Mouse (Mus musculus): ENCODE data around the gene Ppip5k1. TPM values are rescaled to one million over a fixed set of nuclear protein-coding genes. Genes with fewer than 3 reads are reported as not detected.
A peak's percentile ranks its signal among the peaks of the same experiment; 100 is the strongest.
"Not testable (repeated sequence)": the region's sequence is repeated elsewhere in the genome, so short reads cannot be mapped to it uniquely, and the experiment has no call there.

Ppip5k1 gene
- 6.9 and 8.3 TPM in 2 replicates for polyA plus RNA-seq (2014; fragmentation: Nextera tagmentation; extraction: Ambion mirVana)

DNA sequence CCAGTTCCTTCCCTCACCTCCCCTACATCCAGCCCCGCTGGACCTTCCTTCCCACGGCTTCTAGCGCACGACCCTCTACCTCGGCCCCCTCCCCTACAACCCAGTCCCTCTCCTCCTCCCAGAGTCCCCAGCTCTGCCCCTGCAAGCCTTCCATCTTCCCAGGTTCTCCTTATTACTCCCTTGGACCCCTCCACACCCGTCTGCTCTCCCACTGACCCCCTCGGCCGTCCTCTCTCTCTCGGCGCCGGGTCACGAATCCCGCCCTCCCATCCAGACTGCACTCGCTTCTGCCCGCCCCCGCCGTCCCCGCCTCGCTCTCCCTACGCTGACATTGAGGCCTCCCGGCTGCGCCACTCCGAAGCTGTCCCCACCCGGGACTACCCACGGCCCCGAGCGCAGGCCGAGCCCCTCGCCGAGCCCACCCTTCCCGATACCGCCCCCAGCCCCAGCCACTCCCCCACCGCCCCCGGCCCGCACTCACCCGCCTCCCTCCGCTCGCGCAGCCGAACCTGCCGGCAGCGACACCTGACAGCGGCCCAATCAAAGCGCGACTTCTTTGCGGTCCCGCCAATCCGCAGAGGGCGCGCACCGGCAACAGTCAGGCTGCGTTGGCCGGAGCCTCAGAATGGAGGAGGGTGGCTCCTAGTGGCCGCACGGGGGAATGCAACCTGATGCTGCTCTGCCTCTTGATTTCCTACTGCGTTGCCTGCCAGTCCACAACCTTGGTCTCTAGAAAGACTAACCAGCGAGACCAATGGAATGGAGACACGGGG, at the start of gene Ppip5k1:
Gene Ppip5k1 (minus strand): TSS at position 577 of the 773 bp plus-strand sequence.
- H3K27ac ChIP-seq (replicated peaks; ENCODE audit: low read depth, low read length), result 0 out of 2 replicates have a peak within 1 kb of the TSS, but pooled peaks have one; percentile 52
- DNase-seq (ENCODE audit: low spot score) (peak; percentile 98), ATAC-seq (replicated peaks; ENCODE audit: insufficient number of reproducible peaks, low FRiP score, low TSS enrichment, low read depth) (peak; percentile 93)
- WGBS, result under 1% methylated on average over 50 of the region's 58 CpGs
- H3K36me3 ChIP-seq (replicated peaks; ENCODE audit: control insufficient read depth, insufficient read depth, low read depth, low read length), result no peaks in the 10 kb centered on the region
- no peaks in the 10 kb centered on the region for H3K9me3 ChIP-seq (replicated peaks; ENCODE audit: control insufficient read depth, low read length)
- H3K4me1 ChIP-seq (ENCODE audit: control insufficient read depth, insufficient read depth, low read length), result peaks cover 5% of the 10 kb centered on the region
- peak within 1 kb of the TSS; percentile 82 for H3K9ac ChIP-seq (replicated peaks; ENCODE audit: low read length)
- peak within 1 kb of the TSS; percentile 68 for H3K4me3 ChIP-seq (ENCODE audit: low read depth, low read length)
- H3K4me2 ChIP-seq (ENCODE audit: low read depth, low read length), result peak within 1 kb of the TSS; percentile 76
- no peaks in the 10 kb centered on the region for H3K27me3 ChIP-seq (ENCODE audit: control insufficient read depth, insufficient read depth, low read length)

DNA sequence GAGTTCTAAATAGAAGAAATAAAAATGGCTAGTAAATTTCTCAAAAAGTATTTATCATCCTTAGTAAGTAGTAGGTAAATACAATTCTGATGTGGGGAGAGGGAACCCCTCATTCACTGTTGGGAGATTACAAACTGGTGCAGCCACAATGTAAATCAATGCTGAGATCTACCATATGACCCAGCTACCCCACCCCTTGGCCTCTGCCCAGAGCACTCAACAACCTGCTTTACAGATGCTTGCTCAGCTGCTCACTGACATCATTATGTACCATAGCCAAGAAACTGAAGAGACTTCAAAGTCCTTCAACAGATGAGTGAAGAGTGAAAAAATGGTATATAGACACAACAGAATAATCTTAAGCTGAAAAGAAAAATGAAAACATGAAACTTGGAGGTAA, 48.1 kb upstream of the Ppip5k1 start:
- Histone ChIP-seq H3K27ac (replicated peaks; ENCODE audit: low read depth, low read length) (no peak overlapping the region), H3K4me3 (ENCODE audit: low read depth, low read length) (no peak overlapping the region), H3K4me1 (ENCODE audit: control insufficient read depth, insufficient read depth, low read length) (no peaks in the 10 kb centered on the region), H3K36me3 (replicated peaks; ENCODE audit: control insufficient read depth, insufficient read depth, low read depth, low read length) (no peaks in the 10 kb centered on the region), H3K9me3 (replicated peaks; ENCODE audit: control insufficient read depth, low read length) (no peaks in the 10 kb centered on the region), H3K9ac (replicated peaks; ENCODE audit: low read length) (no peak overlapping the region), H3K4me2 (ENCODE audit: low read depth, low read length) (no peak overlapping the region), H3K27me3 (ENCODE audit: control insufficient read depth, insufficient read depth, low read length) (no peaks in the 10 kb centered on the region)
- DNase-seq (ENCODE audit: low spot score) (no peak), ATAC-seq (replicated peaks; ENCODE audit: insufficient number of reproducible peaks, low FRiP score, low TSS enrichment, low read depth) (no peak)

DNA sequence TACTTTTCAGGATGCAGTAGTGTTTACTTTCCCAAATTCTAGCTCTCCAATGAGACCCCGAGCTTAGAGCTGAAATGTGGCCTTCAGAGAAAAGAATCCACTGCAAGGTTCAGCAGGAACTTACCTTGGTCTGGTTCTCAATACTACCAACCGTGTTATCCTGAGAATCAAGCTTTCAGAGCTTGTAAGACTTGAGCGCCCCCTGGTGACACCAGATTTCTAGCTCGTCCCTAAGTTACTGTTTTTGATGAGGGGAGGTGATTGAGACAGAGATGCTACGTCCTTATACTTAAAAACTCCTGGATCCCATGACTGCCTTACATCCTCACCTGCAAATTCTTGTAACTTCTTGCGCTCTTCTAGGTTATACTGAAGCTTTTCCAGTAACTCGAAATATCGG, 41.4 kb upstream of the Ppip5k1 start:
- Histone ChIP-seq H3K27ac (replicated peaks; ENCODE audit: low read depth, low read length) (no peak overlapping the region), H3K36me3 (replicated peaks; ENCODE audit: control insufficient read depth, insufficient read depth, low read depth, low read length) (no peaks in the 10 kb centered on the region), H3K9ac (replicated peaks; ENCODE audit: low read length) (no peak overlapping the region), H3K4me2 (ENCODE audit: low read depth, low read length) (no peak overlapping the region), H3K27me3 (ENCODE audit: control insufficient read depth, insufficient read depth, low read length) (no peaks in the 10 kb centered on the region), H3K4me1 (ENCODE audit: control insufficient read depth, insufficient read depth, low read length) (no peaks in the 10 kb centered on the region), H3K9me3 (replicated peaks; ENCODE audit: control insufficient read depth, low read length) (no peaks in the 10 kb centered on the region), H3K4me3 (ENCODE audit: low read depth, low read length) (no peak overlapping the region)
- peak; percentile 95 for DNase-seq (ENCODE audit: low spot score)
- WGBS, result 13% methylated on average over 8 of the region's 8 CpGs
- ATAC-seq (replicated peaks; ENCODE audit: insufficient number of reproducible peaks, low FRiP score, low TSS enrichment, low read depth), result no peak

GRCm38 (mm10) chr2:121386961-121387575, 31.9 kb upstream of the Ppip5k1 start, which contains the start of gene Strc:
TSS of gene Strc (minus strand) at chr2:121387168.
- not testable (repeated sequence) for H3K4me1 ChIP-seq (ENCODE audit: control insufficient read depth, insufficient read depth, low read length); H3K9me3 ChIP-seq (replicated peaks; ENCODE audit: control insufficient read depth, low read length); H3K4me3 ChIP-seq (ENCODE audit: low read depth, low read length); H3K27me3 ChIP-seq (ENCODE audit: control insufficient read depth, insufficient read depth, low read length); H3K9ac ChIP-seq (replicated peaks; ENCODE audit: low read length); DNase-seq (ENCODE audit: low spot score); H3K4me2 ChIP-seq (ENCODE audit: low read depth, low read length); H3K36me3 ChIP-seq (replicated peaks; ENCODE audit: control insufficient read depth, insufficient read depth, low read depth, low read length); H3K27ac ChIP-seq (replicated peaks; ENCODE audit: low read depth, low read length); ATAC-seq (replicated peaks; ENCODE audit: insufficient number of reproducible peaks, low FRiP score, low TSS enrichment, low read depth)
- WGBS, result 92% methylated on average over 14 of the region's 17 CpGs

DNA sequence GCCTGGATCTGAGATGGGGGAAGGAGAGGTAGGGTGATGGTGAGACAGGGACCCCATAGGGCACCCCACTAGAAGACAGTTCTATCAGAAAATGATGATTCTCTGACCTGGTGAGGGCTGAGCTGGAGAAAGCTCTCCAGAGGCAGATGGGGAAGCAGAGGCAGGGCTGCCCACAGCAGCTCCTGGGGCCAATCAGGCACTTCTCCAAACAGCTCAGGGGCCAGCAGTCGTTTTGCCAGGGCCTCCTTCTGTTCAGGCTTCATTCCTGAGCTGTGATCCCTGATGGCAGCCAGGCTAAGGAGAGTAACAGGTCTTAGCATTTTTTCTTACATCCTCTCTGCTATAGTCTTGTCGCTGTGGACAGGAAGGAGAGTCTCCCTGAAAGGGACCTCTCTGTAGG, 19.6 kb upstream of the Ppip5k1 start:
- WGBS, result 61% methylated on average over 2 of the region's 2 CpGs
- Histone ChIP-seq H3K4me1 (ENCODE audit: control insufficient read depth, insufficient read depth, low read length) (no peaks in the 10 kb centered on the region), H3K9me3 (replicated peaks; ENCODE audit: control insufficient read depth, low read length) (no peaks in the 10 kb centered on the region), H3K27me3 (ENCODE audit: control insufficient read depth, insufficient read depth, low read length) (no peaks in the 10 kb centered on the region), H3K27ac (replicated peaks; ENCODE audit: low read depth, low read length) (no peak overlapping the region), H3K4me3 (ENCODE audit: low read depth, low read length) (no peak overlapping the region), H3K36me3 (replicated peaks; ENCODE audit: control insufficient read depth, insufficient read depth, low read depth, low read length) (no peaks in the 10 kb centered on the region), H3K9ac (replicated peaks; ENCODE audit: low read length) (no peak overlapping the region), H3K4me2 (ENCODE audit: low read depth, low read length) (no peak overlapping the region)
- ATAC-seq (replicated peaks; ENCODE audit: insufficient number of reproducible peaks, low FRiP score, low TSS enrichment, low read depth) (no peak), DNase-seq (ENCODE audit: low spot score) (no peak)

DNA sequence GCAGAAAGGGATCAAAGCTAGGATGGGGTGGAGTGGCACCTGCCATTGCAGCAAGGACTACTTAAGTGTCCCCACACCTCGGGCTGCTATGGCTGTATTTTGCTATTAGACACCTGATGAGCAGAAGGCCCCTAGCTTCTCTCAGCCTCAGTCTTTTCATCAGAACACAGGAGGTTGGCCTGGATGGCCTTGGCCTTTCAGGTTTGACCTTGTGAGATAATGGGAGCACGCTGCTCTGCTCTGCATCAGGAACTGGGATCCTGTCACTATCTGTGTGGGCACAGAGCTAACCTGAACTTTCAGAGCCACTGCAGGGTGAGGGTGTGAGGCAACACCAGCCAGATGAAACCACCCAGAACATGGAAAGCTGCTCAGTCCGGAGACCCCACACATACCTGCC, 17.1 kb upstream of the Ppip5k1 start:
- no peaks in the 10 kb centered on the region for H3K27me3 ChIP-seq (ENCODE audit: control insufficient read depth, insufficient read depth, low read length)
- ATAC-seq (replicated peaks; ENCODE audit: insufficient number of reproducible peaks, low FRiP score, low TSS enrichment, low read depth), result no peak
- H3K9ac ChIP-seq (replicated peaks; ENCODE audit: low read length), result no peak overlapping the region
- no peak for DNase-seq (ENCODE audit: low spot score)
- H3K4me3 ChIP-seq (ENCODE audit: low read depth, low read length), result no peak overlapping the region
- no peaks in the 10 kb centered on the region for H3K9me3 ChIP-seq (replicated peaks; ENCODE audit: control insufficient read depth, low read length)
- H3K27ac ChIP-seq (replicated peaks; ENCODE audit: low read depth, low read length), result no peak overlapping the region
- WGBS, result 76% methylated on average over 3 of the region's 3 CpGs
- no peaks in the 10 kb centered on the region for H3K4me1 ChIP-seq (ENCODE audit: control insufficient read depth, insufficient read depth, low read length)
- no peak overlapping the region for H3K4me2 ChIP-seq (ENCODE audit: low read depth, low read length)
- H3K36me3 ChIP-seq (replicated peaks; ENCODE audit: control insufficient read depth, insufficient read depth, low read depth, low read length), result no peaks in the 10 kb centered on the region

- Histone ChIP-seq H3K9me3 (replicated peaks; ENCODE audit: control insufficient read depth, low read length) (no peaks in the 10 kb centered on the region), H3K27me3 (ENCODE audit: control insufficient read depth, insufficient read depth, low read length) (no peaks in the 10 kb centered on the region), H3K4me3 (ENCODE audit: low read depth, low read length) (no peak overlapping the region), H3K36me3 (replicated peaks; ENCODE audit: control insufficient read depth, insufficient read depth, low read depth, low read length) (no peaks in the 10 kb centered on the region), H3K27ac (replicated peaks; ENCODE audit: low read depth, low read length) (no peak overlapping the region), H3K4me1 (ENCODE audit: control insufficient read depth, insufficient read depth, low read length) (no peaks in the 10 kb centered on the region), H3K4me2 (ENCODE audit: low read depth, low read length) (no peak overlapping the region), H3K9ac (replicated peaks; ENCODE audit: low read length) (no peak overlapping the region)
- no peak for DNase-seq (ENCODE audit: low spot score)
- 91% methylated on average over 5 of the region's 5 CpGs for WGBS
- no peak for ATAC-seq (replicated peaks; ENCODE audit: insufficient number of reproducible peaks, low FRiP score, low TSS enrichment, low read depth)
Observed at GRCm38 (mm10) chr2:121370921-121371320, 15.7 kb upstream of the Ppip5k1 start.

DNA sequence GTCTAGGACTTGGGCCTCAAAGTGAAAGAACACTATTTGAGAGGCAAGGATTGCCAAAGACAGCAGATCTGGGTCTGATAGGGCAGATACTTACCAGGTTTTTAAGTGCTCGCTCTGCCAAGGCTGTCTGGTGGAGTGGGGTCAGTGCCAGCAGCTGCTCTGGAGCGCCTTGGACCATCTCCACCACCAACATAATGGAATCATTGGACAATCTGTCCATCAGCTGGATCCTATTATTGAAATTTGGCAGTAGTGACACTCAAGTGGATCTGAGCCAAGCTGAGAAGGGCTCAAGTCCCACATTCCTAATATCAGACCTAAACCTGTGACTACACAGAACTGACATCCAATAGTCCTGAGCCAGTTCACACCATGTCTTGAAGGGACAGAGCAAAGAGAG, 13.6 kb upstream of the Ppip5k1 start:
- no peak for ATAC-seq (replicated peaks; ENCODE audit: insufficient number of reproducible peaks, low FRiP score, low TSS enrichment, low read depth)
- H3K36me3 ChIP-seq (replicated peaks; ENCODE audit: control insufficient read depth, insufficient read depth, low read depth, low read length), result no peaks in the 10 kb centered on the region
- DNase-seq (ENCODE audit: low spot score), result no peak
- no peak overlapping the region for H3K27ac ChIP-seq (replicated peaks; ENCODE audit: low read depth, low read length)
- H3K9me3 ChIP-seq (replicated peaks; ENCODE audit: control insufficient read depth, low read length), result no peaks in the 10 kb centered on the region
- no peak overlapping the region for H3K9ac ChIP-seq (replicated peaks; ENCODE audit: low read length)
- no peaks in the 10 kb centered on the region for H3K4me1 ChIP-seq (ENCODE audit: control insufficient read depth, insufficient read depth, low read length)
- H3K27me3 ChIP-seq (ENCODE audit: control insufficient read depth, insufficient read depth, low read length), result no peaks in the 10 kb centered on the region
- WGBS, result 77% methylated on average over 2 of the region's 2 CpGs
- H3K4me3 ChIP-seq (ENCODE audit: low read depth, low read length), result no peak overlapping the region
- H3K4me2 ChIP-seq (ENCODE audit: low read depth, low read length), result no peak overlapping the region

Measured in embryonic facial prominence, embryonic 11.5 days (tissue).